In genomic region chr4:135203279-135203678, GRCm38 (mm10) we compare ENCODE assay signal across 7 mouse cellular contexts.
A peak's percentile ranks its signal among the peaks of the same experiment; 100 is the strongest.
DNase-seq lines count a peak whose midpoint lies in the region; ATAC-seq and TF ChIP-seq lines count a peak whose summit lies in the region.

No protein-coding gene starts in this region.

- peaks cover 35% of the 10 kb centered on the region for H3K27me3 ChIP-seq in embryonic facial prominence, embryonic 15.5 days
- H3K27me3 ChIP-seq in hindbrain, embryonic 13.5 days, result peaks cover 45% of the 10 kb centered on the region
- H3K27me3 ChIP-seq in liver, postnatal 0 days (ENCODE audit: insufficient read depth, low read length), result peaks cover 8% of the 10 kb centered on the region; the same call in 1 of the 2 replicates

- H3K4me3 ChIP-seq in embryonic facial prominence, embryonic 15.5 days (replicated peaks), result peak overlapping the region; percentile 18
- H3K4me3 ChIP-seq in hindbrain, embryonic 13.5 days, result peak overlapping the region; percentile 19
- peak overlapping the region; percentile 32 for H3K4me3 ChIP-seq in liver, postnatal 0 days (ENCODE audit: low read depth, low read length)

- no peak for ATAC-seq in embryonic facial prominence, embryonic 15.5 days (ENCODE audit: insufficient number of reproducible peaks, low FRiP score, low TSS enrichment, low read depth)
- no peak for ATAC-seq in hindbrain, embryonic 13.5 days (ENCODE audit: low FRiP score)
- ATAC-seq in liver, postnatal 0 days, result peak; percentile 66

- H3K4me1 ChIP-seq in embryonic facial prominence, embryonic 15.5 days, result peaks cover 24% of the 10 kb centered on the region
- peaks cover 26% of the 10 kb centered on the region for H3K4me1 ChIP-seq in hindbrain, embryonic 13.5 days (replicated peaks)
- peaks cover 19% of the 10 kb centered on the region for H3K4me1 ChIP-seq in liver, postnatal 0 days (ENCODE audit: insufficient read depth)

- peak; percentile 30 for DNase-seq in adrenal gland, postnatal 10 days
- peak; percentile 62 for DNase-seq in liver, postnatal 0 days
- DNase-seq in neural tube, embryonic 10.5 days (ENCODE audit: extremely low spot score, low spot score), result peak; percentile 37
- DNase-seq in left cerebral cortex, postnatal 4 days, result no peak
- DNase-seq in left cerebral cortex, adult 18-20 months (ENCODE audit: low spot score in 2 of 2), result no peak

- 5% methylated on average over 14 of the region's 14 CpGs for WGBS in embryonic facial prominence, embryonic 15.5 days
- WGBS in hindbrain, embryonic 13.5 days, result 12% methylated on average over 14 of the region's 14 CpGs
- WGBS in liver, postnatal 0 days (ENCODE audit: insufficient replicate concordance), result under 1% methylated on average over 14 of the region's 14 CpGs

- no peak for TF ChIP-seq CTCF in liver, postnatal 0 days (IDR thresholded peaks at IDR 0.05; ENCODE audit: low read depth)

- H3K4me2 ChIP-seq in embryonic facial prominence, embryonic 15.5 days (replicated peaks), result peak overlapping the region; percentile 45
- H3K4me2 ChIP-seq in hindbrain, embryonic 13.5 days, result peak overlapping the region; percentile 44
- peak overlapping the region; percentile 66 for H3K4me2 ChIP-seq in liver, postnatal 0 days (ENCODE audit: low read depth, low read length)

- no peak for TF ChIP-seq EP300 in liver, postnatal 0 days (IDR thresholded peaks at IDR 0.05; ENCODE audit: low read depth)

- no peaks in the 10 kb centered on the region for H3K36me3 ChIP-seq in embryonic facial prominence, embryonic 15.5 days
- H3K36me3 ChIP-seq in hindbrain, embryonic 13.5 days, result no peaks in the 10 kb centered on the region
- H3K36me3 ChIP-seq in liver, postnatal 0 days (replicated peaks; ENCODE audit: insufficient read depth, low read length), result no peaks in the 10 kb centered on the region

- no peak overlapping the region for H3K9ac ChIP-seq in embryonic facial prominence, embryonic 15.5 days
- H3K9ac ChIP-seq in hindbrain, embryonic 13.5 days, result 0 out of 2 replicates have a peak overlapping the region, but pooled peaks have one; percentile 39
- peak overlapping the region; percentile 39 for H3K9ac ChIP-seq in liver, postnatal 0 days (replicated peaks)

- intact Hi-C loops in left cerebral cortex, postnatal 4 days (cut with DNase I), result loop anchor here (10.0 kb wide), 1 partner anchor 138 kb away; no protein-coding TSS in a partner anchor

- no peak overlapping the region for H3K27ac ChIP-seq in embryonic facial prominence, embryonic 15.5 days (replicated peaks)
- no peak overlapping the region for H3K27ac ChIP-seq in hindbrain, embryonic 13.5 days
- peak overlapping the region; percentile 74 for H3K27ac ChIP-seq in liver, postnatal 0 days (ENCODE audit: low read depth)

- no peaks in the 10 kb centered on the region for H3K9me3 ChIP-seq in embryonic facial prominence, embryonic 15.5 days (replicated peaks)
- no peaks in the 10 kb centered on the region for H3K9me3 ChIP-seq in hindbrain, embryonic 13.5 days
- no peaks in the 10 kb centered on the region for H3K9me3 ChIP-seq in liver, postnatal 0 days (ENCODE audit: low read length)

Comparison
In these comparisons a context has a peak if more than half of its experiments do, and no peak if none do; other contexts are left out.
1. DNase-seq: peak in adrenal gland, postnatal 10 days (single experiment), liver, postnatal 0 days (single experiment) and neural tube, embryonic 10.5 days (single experiment); none in left cerebral cortex, postnatal 4 days (single experiment) and left cerebral cortex, adult 18-20 months (0 of 2).
2. Peak in every context shown above with its lines, with median percentiles within 50 percentile points of each other: H3K4me2 ChIP-seq and H3K4me3 ChIP-seq.